Mouse (Mus musculus): ENCODE measurements around the gene Akt1s1.
A peak's percentile ranks its signal among the peaks of the same experiment; 100 is the strongest.

GRCm38 (mm10) chr7:44824872-44825271 lies 23.9 kb upstream of the Akt1s1 start:
- TF ChIP-seq POLR2A (IDR thresholded peaks at IDR 0.05; ENCODE audit: extremely low read depth, insufficient read depth, low read length) = no peak
- peak; percentile 68 for TF ChIP-seq CTCF (IDR thresholded peaks at IDR 0.05; ENCODE audit: low read depth, low read length)
